Mouse (Mus musculus) kidney, adult 2 months (tissue): ENCODE measurements at regions not wholly inside any gene's neighbourhood (a gene's known extent, or its start where the extent isn't known, plus 50 kb on each side); places are given as distances from the start of the nearest gene placed in this dataset.

ENCODE experiments used
- DNase-seq: peaks from one replicate; pipeline ENCODE4 v3.0.0; 2021
- H3K27ac ChIP-seq: fragments of 200-500 bp; 2 replicates; pipeline ENCODE4 v1.5.1; 2012; ENCODE audit warnings: low read depth, low read length, control low read depth, inconsistent platforms; ENCODE audit not compliant: insufficient read depth
- H3K27me3 ChIP-seq: fragments of 200-500 bp; replicated peaks from 2 replicates; pipeline ENCODE4 v1.6.1; 2012; ENCODE audit warnings: mild to moderate bottlenecking, moderate library complexity, low read length, inconsistent platforms; ENCODE audit not compliant: control insufficient read depth, insufficient read depth
- H3K36me3 ChIP-seq: fragments of 200-500 bp; 2 replicates; pipeline ENCODE4 v1.6.1; 2012; ENCODE audit warnings: mild to moderate bottlenecking, moderate library complexity, low read length, inconsistent platforms; ENCODE audit not compliant: control insufficient read depth, insufficient read depth
- H3K4me1 ChIP-seq: fragments of 200-500 bp; 2 replicates; pipeline ENCODE4 v1.6.1; 2011; ENCODE audit warnings: low read length; ENCODE audit not compliant: control insufficient read depth, insufficient read depth
- H3K4me3 ChIP-seq: fragments of 200-500 bp; 2 replicates; pipeline ENCODE4 v1.5.1; 2011; ENCODE audit warnings: mild to moderate bottlenecking, low read depth, low read length, control low read depth; ENCODE audit not compliant: insufficient read depth
- CTCF ChIP-seq: fragments of 200-500 bp; conservative IDR thresholded peaks from 2 replicates; pipeline ENCODE4 v1.5.1; 2011; ENCODE audit warnings: low read depth, mild to moderate bottlenecking, control low read depth, low read length, moderate library complexity, mixed read lengths; ENCODE audit not compliant: insufficient read depth, insufficient read length
- POLR2A ChIP-seq: fragments of 200-500 bp; IDR thresholded peaks from one replicate; pipeline ENCODE4 v1.6.1; 2011; ENCODE audit warnings: low read depth, low read length, control low read depth
- WGBS: fragments of 180-500 bp; shearing (Covaris S2); methylation state at CpG from one replicate; pipeline ENCODE4 v1.1.7; 2018; 5-methylcytosine and 5-hydroxymethylcytosine counted together

- Histone ChIP-seq H3K4me3 (no peak overlapping the region), H3K27me3 (no peaks in the 10 kb centered on the region; the same call in 1 of the 2 replicates), H3K27ac (no peak overlapping the region), H3K36me3 (no peaks in the 10 kb centered on the region), H3K4me1 (no peaks in the 10 kb centered on the region)
- DNase-seq: no peak
- TF ChIP-seq POLR2A (no peak), CTCF (no peak)
- 59% methylated on average over 2 of the region's 2 CpGs for WGBS
Observed at GRCm38 (mm10) chr7:121568064-121568463, 139.0 kb downstream of the Usp31 start.

GRCm38 (mm10) chr7:121563526-121563925 is 143.5 kb downstream of the Usp31 start:
- Histone ChIP-seq H3K36me3 (no peaks in the 10 kb centered on the region), H3K27me3 (no peaks in the 10 kb centered on the region; the same call in 1 of the 2 replicates), H3K4me3 (no peak overlapping the region), H3K4me1 (no peaks in the 10 kb centered on the region), H3K27ac (no peak overlapping the region)
- peak; percentile 53 for DNase-seq
- TF ChIP-seq POLR2A (no peak), CTCF (peak; percentile 57)
- 23% methylated on average over 5 of the region's 5 CpGs for WGBS

GRCm38 (mm10) chr7:121555420-121555819 is 151.6 kb downstream of the Usp31 start:
- 47% methylated on average over 4 of the region's 4 CpGs for WGBS
- Histone ChIP-seq H3K4me3 (no peak overlapping the region), H3K4me1 (no peaks in the 10 kb centered on the region), H3K36me3 (no peaks in the 10 kb centered on the region), H3K27ac (no peak overlapping the region), H3K27me3 (no peaks in the 10 kb centered on the region)
- TF ChIP-seq CTCF: no peak
- no peak for TF ChIP-seq POLR2A
- no peak for DNase-seq
